Mouse (Mus musculus) lung, postnatal 25 days (tissue): ENCODE measurements around the gene Hlcs.

Experiments
- DNase-seq: peaks from one replicate; pipeline ENCODE4 v3.0.0; 2022; ENCODE audit warnings: low spot score

The Hlcs gene

GRCm38 (mm10) chr16:94246058-94246784, 67.2 kb downstream of the Hlcs start:
- DNase-seq: peak; percentile 53

- peak; percentile 63 for DNase-seq
Observed at GRCm38 (mm10) chr16:94241126-94241525, 72.2 kb downstream of the Hlcs start.

GRCm38 (mm10) chr16:94240190-94240589, 73.2 kb downstream of the Hlcs start:
- DNase-seq: no peak

- no peak for DNase-seq
Observed at GRCm38 (mm10) chr16:94239567-94239966, 73.8 kb downstream of the Hlcs start.

GRCm38 (mm10) chr16:94239146-94239545, 74.2 kb downstream of the Hlcs start:
- DNase-seq: no peak

- no peak for DNase-seq
Observed at GRCm38 (mm10) chr16:94237130-94237484, 76.3 kb downstream of the Hlcs start.

- DNase-seq: no peak
Observed at GRCm38 (mm10) chr16:94236226-94237129, 76.9 kb downstream of the Hlcs start.

GRCm38 (mm10) chr16:94235718-94236117, 77.7 kb downstream of the Hlcs start:
- no peak for DNase-seq

- no peak for DNase-seq
Observed at GRCm38 (mm10) chr16:94234202-94234601, 79.2 kb downstream of the Hlcs start.

GRCm38 (mm10) chr16:94230909-94231575, 82.3 kb downstream of the Hlcs start:
- no peak for DNase-seq

- DNase-seq: no peak
Observed at GRCm38 (mm10) chr16:94230499-94230898, 82.9 kb downstream of the Hlcs start.

GRCm38 (mm10) chr16:94229890-94230289, 83.5 kb downstream of the Hlcs start:
- no peak for DNase-seq

GRCm38 (mm10) chr16:94228858-94229555, 84.4 kb downstream of the Hlcs start:
- no peak for DNase-seq

- DNase-seq: no peak
Observed at GRCm38 (mm10) chr16:94227328-94228018, 85.9 kb downstream of the Hlcs start.

- no peak for DNase-seq
Observed at GRCm38 (mm10) chr16:94223363-94223720, 90.0 kb downstream of the Hlcs start.

- DNase-seq: no peak
Observed at GRCm38 (mm10) chr16:94222646-94223362, 90.6 kb downstream of the Hlcs start.

GRCm38 (mm10) chr16:94210689-94211357, 102.5 kb downstream of the Hlcs start:
- no peak for DNase-seq

GRCm38 (mm10) chr16:94209626-94210025, 103.7 kb downstream of the Hlcs start:
- DNase-seq: no peak

- DNase-seq: no peak
Observed at GRCm38 (mm10) chr16:94208826-94209225, 104.5 kb downstream of the Hlcs start.

GRCm38 (mm10) chr16:94208152-94208551, 105.2 kb downstream of the Hlcs start:
- DNase-seq: no peak
